Mouse (Mus musculus): ENCODE results near the gene Srr.

DNA sequence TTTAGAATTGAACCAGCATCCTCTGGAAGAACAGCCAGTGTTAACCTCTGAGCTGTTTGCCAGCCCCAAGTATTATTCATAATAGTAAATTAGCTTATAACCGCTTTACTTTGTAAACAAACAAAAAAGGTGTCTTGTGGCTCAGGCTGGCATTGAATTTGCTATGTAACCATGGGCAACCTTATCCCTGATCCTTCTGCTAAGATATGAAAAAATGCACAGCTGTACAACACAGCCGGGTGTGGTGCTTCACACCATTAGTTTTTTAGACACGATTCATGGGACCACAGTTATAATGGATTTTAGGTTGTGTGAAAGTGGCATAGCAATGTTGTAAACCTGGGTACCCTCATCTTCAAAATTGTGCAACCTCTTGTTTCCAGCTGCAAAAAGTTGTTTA lies 13.3 kb downstream of the Srr start:
- TF ChIP-seq CTCF (conservative IDR thresholded peaks at IDR 0.05; ENCODE audit: low read length) (no peak), NANOG (IDR thresholded peaks at IDR 0.05; ENCODE audit: borderline replicate concordance, low read length) (no peak), POU5F1 (IDR thresholded peaks at IDR 0.05; ENCODE audit: borderline replicate concordance, low read length) (no peak)
